Mouse (Mus musculus): ENCODE data around the gene Zfp668.
"Not testable (repeated sequence)": the region's sequence is repeated elsewhere in the genome, so short reads cannot be mapped to it uniquely, and the experiment has no call there.

Gene Zfp668

DNA sequence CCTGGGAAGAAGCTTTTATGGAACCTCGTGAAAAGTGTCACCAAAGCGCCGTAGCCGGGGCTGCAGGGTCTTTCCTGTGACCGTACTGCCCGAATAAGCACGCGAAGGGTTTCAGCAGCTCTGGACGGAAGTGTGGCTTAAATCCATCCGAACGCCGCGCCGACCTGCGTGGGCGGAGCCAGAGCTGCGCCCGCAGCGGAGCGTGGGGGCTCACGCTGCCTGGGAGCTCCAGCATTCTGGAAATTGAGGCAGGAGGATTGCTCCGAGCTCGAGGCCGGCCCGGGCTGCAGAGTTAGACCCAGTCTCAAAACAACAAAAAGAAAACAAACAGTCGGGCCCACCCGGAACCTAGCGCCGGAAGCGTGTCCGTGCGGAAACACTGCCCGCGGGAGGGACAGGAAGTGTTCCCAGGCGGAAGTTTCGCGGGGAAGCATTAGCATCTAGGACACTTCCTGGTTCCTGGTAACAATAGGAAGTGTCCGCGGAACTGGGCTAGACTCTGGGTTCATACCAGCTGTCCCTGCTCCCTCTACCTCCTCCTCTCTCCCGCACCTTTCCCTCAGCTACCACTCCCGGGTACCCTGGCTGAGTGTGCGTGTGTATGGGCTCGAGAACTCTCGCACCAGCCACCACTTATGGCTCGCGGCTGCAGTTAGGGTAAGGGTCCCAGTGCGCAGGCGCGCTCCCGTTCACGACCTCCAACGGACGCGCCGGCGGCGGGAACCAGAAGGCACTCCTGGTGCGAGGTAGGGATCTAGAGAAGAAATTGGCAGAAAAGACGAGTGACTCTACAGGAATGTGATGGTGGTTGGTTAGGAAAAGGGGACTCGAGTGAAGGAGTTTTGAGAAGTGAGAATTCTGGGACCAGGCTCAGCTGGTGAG, at the start of gene Zfp668:
Gene Zfp668 (minus strand): TSS at position 362 of the 882 bp plus-strand sequence.
- DNase-seq: peak; percentile 89

DNA sequence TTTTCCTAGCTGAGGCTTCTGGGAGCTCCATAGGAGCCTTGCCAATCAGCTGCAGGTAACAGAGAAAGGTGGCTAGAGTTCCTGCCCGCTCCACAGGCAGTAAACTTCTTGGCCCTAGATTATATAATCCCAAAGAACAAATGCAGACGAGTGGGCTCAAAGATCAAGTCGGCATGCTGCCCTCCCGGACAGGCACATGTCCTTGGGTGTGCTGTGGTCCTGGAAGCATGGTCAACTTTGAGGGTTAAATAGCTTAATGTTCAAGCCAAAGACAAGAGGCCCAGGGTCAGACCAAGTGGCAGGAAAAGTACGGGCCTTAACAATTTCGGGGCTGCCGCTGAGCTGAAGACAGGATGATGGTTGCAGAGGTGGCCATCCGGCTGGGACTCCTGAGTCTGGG, 49.4 kb upstream of the Zfp668 start:
- no peak for DNase-seq

DNA sequence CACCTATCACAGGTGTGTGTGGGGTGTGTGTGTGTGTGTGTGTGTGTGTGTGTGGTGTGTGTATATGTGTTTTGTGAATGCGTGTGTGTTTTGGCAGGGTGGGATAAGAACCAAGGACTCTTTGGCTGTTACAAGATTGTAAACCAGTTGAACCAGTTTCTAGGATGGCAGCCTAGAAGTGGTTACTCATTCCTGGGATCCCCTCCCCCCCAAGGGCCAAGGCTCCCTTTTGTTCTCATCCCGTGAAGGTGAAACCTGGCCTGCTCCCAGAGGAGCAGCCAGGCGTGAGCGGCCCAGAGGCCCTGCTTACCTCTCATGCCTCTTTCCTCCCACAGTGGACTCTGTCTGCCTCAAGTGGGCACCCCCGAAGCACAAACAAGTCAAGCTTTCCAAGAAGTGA, 48.6 kb upstream of the Zfp668 start:
- no peak for DNase-seq

DNA sequence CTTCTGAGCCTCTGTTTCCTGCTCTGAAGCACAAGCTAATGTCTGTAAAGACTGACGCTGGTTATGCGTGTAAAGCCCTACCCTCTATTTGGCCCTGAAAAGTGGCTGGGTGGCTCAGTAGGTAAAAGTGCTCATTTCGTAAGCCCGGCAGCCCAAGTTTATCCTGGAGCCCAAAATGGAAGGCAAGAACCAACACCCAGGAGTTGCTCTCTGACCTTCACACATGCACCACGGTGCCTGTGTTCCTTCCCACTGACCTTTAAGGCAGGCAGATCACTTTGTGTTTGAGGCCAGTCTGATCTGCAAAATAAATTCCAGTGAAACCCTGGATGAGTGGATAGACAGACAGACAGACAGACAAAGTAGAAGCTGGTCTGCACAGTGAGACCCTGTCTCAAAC, 47.1 kb upstream of the Zfp668 start:
- DNase-seq: no peak

- DNase-seq: no peak
These were observed 46.0 kb upstream of the Zfp668 start for GRCm38 (mm10) chr7:127922451-127923275.

- DNase-seq: no peak
These were observed 44.9 kb upstream of the Zfp668 start for GRCm38 (mm10) chr7:127921516-127921915.

DNA sequence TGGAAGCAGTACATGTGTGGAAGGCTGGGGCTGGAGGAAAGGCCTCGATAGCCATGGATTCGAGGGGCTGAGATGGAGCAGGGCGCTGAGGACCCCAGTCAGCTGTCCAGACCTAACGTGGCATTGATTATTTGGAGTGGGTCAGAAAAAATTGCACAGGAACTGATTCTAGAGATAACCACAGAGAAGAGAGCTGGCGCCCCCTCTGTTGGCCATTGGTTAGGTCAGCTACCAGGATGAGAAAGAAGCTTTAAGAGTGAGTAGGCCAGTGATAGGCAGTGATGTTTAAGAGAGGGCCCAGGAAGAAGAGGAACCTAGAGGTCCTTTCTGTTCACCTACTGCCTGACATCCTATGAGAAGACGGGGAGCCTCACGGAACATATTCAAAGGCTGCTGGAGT, 42.7 kb upstream of the Zfp668 start:
- no peak for DNase-seq

DNA sequence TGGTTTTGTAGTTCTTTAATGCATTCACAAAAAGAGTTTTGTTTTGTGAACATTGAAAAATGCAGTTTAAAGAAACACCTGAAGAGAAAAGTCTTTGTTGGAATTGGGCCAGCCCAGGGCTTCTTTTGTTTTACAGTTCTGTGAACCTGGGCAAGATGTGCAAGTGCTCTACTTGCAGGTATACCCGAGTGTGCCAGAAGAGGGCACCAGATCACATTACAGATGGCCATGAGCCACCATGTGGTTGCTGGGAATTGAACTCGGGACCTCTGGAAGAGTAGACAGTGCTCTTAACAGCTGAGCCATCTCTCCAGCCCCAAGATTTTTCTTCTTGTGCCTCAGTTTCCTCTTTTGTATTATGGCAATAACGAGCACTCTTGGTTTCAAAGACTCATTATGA, 41.6 kb upstream of the Zfp668 start:
- peak; percentile 41 for DNase-seq

GRCm38 (mm10) chr7:127915293-127915692, 38.7 kb upstream of the Zfp668 start:
- peak; percentile 17 for DNase-seq

DNA sequence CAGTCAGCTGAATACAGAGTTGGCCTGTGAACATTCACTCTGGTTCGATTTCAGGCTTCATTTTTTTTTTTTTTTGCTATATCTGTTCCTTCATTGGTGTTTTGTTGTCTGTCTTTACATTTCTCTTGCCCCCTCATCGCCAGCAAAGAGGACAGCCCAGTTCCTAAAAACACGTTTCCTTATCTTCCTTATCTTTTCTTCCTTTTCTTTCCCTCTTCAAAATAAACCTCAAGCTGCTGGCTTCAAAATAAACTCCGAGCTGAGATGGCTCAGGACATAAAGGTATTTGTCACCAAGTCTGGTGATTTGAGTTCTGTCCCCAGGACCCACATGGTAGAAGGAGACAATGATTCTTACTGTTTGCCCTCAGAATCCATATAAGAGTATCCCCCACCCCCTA, 36.3 kb upstream of the Zfp668 start:
- DNase-seq: no peak

GRCm38 (mm10) chr7:127912190-127912871, 35.7 kb upstream of the Zfp668 start, which contains the start of gene Kat8:
Gene Kat8 (plus strand): TSS chr7:127912516.
- peak; percentile 90 for DNase-seq

- no peak for DNase-seq
These were observed 32.0 kb upstream of the Zfp668 start for GRCm38 (mm10) chr7:127908656-127909055.

DNA sequence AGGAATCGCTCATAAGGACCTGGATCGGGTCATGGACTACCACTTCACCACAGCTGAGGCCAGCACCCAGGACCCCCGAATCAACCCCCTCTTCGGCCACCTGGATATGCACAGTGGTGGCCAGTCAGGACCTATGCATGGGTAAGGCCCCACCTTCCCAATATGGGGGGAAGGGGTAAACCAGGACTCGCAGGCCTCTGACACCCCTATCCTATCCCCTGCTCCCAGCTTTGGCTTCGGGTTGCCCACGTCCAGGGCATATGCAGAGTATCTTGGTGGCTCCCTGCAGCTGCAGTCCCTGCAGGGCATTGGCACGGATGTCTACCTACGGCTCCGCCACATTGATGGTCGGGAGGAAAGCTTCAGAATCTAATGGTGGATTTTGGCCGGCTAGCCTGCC, 31.3 kb upstream of the Zfp668 start:
- peak; percentile 53 for DNase-seq

DNA sequence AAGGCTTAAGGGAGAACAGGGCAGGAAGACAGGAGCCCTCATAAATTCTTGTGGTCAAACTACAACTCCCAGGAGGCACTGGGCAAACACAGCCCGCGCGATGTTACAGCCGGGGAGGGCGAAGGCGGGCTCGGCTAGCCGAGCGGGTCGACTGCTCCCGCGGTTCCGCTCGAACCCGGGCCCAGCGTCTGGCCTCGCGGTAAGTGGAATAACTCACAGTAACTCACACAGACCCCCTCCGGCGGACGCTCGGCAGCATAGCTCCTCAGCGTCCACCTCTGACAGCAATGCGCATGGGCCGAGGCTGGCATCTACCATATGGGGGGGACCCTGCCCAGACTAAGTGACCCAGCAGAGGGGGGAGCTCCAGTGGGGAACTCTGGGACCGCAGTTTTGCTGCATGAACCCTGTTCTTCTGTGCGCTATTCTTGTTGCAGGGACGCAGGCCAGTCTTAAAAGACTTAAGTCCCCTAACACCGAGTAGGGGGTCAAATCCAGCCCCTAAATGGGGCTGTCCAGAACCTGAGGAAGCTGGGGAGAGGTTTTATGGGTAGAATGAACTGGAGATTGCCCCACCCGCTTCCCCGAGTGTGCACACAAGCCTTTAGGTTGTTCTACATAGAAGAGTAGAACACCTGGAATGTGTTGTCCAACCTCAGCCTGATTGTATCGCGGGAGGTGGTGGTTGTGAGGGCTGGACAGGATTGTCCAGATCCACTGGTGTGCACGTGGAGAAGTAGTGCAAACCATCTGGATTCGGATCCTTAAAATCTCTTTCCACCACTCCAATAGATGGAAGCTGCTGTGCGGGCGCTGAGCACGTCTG, 27.6 kb upstream of the Zfp668 start, which contains the start of gene Bckdk:
Gene Bckdk (plus strand): TSS at position 112 of the 826 bp plus-strand sequence.
- peak; percentile 85 for DNase-seq

DNA sequence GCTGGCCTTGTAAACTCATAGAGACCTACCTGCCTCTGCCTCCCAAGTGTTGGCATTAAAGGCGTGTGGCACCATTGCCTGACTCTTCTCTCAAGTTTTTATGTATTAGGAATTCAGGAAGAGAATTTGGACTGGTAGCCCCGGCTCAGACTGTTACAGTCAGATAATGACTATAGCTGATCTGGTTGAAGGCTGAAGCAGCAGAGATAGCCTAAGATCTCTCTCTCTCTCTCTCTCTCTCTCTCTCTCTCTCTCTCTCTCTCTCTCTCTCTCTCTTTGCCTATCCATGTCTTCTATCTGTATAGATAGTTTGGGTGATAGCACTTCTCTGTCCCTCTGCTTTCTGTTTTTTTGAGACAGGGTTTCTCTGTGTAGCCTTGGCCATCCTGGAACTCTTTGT, 25.1 kb upstream of the Zfp668 start:
- no peak for DNase-seq

GRCm38 (mm10) chr7:127899997-127900396, 23.4 kb upstream of the Zfp668 start:
- no peak for DNase-seq

DNA sequence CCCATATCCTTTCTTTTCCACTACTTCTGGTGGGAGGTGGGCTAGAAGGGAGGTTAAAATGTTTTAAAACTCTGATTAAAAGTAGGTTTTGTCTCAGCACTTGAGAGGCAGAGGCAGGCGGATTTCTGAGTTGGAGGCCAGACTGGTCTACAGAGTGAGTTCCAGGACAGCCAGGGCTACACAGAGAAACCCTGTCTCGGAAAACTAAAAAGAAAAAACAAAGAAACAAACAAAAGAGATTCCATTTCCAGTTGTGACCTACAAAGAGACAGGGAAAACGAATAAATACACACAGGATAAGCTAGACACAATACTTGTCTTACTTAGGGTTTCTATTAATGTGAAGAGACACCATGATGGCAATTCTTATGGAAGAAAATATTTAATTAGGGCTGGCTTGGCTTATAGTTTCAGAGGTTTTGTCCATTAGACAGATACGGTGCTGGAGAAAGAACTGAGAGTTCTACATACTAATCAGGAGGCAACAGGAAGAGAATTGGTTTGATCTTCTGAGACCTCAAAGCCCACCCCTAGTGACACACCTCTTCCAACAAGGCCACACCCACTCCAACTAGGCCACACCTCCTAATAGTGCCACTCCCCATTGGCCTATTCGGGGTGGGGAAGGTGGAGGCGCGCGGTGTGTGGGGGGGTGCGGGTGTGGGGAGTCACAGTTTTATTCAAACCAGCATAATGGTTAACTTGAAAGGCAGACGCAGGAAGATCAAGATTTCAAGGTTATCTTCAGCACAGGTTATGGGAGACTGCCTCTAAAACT, 21.7 kb upstream of the Zfp668 start:
- DNase-seq: no peak

- DNase-seq: no peak
These were observed 20.9 kb upstream of the Zfp668 start for GRCm38 (mm10) chr7:127897542-127897941.

DNA sequence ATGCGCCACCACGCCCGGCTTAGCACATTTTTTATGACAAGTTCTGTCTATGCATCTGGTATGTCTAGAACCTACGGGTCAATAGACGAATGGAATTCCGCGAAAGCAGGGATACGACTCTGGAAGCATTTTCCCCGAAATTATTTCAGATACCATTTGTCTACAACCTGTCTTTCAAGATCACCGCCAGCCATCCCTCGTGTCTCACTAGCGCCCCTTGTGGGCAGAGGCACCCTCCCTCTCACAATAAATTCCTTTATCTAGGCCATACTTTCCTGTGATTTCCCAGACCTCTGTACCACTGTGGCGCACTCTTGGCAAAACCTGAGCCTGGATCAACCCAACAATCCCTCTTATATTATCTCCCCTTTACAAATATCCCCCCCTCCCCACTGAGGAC, 19.8 kb upstream of the Zfp668 start:
- DNase-seq: peak; percentile 77

DNA sequence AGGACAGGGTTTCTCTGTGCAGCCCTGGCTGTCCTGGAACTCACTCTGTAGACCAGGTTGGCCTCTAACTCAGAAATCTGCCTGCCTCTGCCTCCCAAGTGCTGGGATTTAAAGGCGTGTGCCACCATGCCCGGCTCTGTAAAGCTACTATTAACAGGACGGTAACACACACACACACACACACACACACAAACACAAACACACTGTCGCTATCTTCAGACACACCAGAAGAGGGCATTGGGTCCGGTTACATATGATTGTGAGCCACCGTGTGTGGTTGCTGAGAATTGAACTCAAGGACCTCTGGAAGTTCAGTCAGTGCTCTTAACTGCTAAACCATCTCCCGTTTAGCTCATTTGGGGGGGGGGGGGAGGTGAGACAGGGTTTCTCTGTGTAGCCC, 19.3 kb upstream of the Zfp668 start:
- not testable (repeated sequence) for DNase-seq

- peak; percentile 98 for DNase-seq
These were observed 18.8 kb upstream of the Zfp668 start, which contains the start of the genes Gm21974 and Vkorc1 for GRCm38 (mm10) chr7:127895442-127895841. Gene Gm21974 (minus strand): TSS chr7:127895454. Gene Vkorc1 (minus strand): TSS chr7:127895617.
